Mouse (Mus musculus) olfactory bulb, adult 2 months (tissue): ENCODE measurements around the gene CN725425.

Experiments
- CTCF ChIP-seq: fragments of 200-500 bp; IDR thresholded peaks from 2 replicates; pipeline ENCODE4 v1.5.1; 2012; ENCODE audit warnings: low read depth, mild to moderate bottlenecking, low read length, moderate library complexity; ENCODE audit not compliant: insufficient read depth
- POLR2A ChIP-seq: fragments of 200-500 bp; IDR thresholded peaks from 2 replicates; pipeline ENCODE4 v1.6.1; 2012; ENCODE audit warnings: mild to moderate bottlenecking, low read depth, low read length, moderate library complexity; ENCODE audit not compliant: insufficient read depth

- no peak for TF ChIP-seq CTCF
- TF ChIP-seq POLR2A: no peak
Measured at GRCm38 (mm10) chr15:91200833-91201232, 1.5 kb downstream of the CN725425 start.
